Mouse (Mus musculus) hindbrain, postnatal 0 days (tissue): ENCODE results near the gene Pak7. TPM values are rescaled to one million over a fixed set of nuclear protein-coding genes. Genes with fewer than 3 reads are reported as not detected.
A peak's percentile ranks its signal among the peaks of the same experiment; 100 is the strongest.
"Not testable (repeated sequence)": the region's sequence is repeated elsewhere in the genome, so short reads cannot be mapped to it uniquely, and the experiment has no call there.

Experiments used
- ATAC-seq: fragments of 200-750 bp; cut with Nextera tagmentation; 2 replicates; pipeline ENCODE4 v1.8.0; 2017; ENCODE audit warnings: mild to moderate bottlenecking, moderate TSS enrichment, moderate library complexity
- DNase-seq: peaks from one replicate; pipeline ENCODE4 v3.0.0-alpha.2; 2015; ENCODE audit warnings: low spot score
- H3K27ac ChIP-seq: fragments of 300-500 bp; sonication (generic); 2 replicates; pipeline ENCODE4 v1.5.1; 2014; ENCODE audit warnings: mild to moderate bottlenecking
- H3K27me3 ChIP-seq: fragments of 300-500 bp; sonication (generic); 2 replicates; pipeline ENCODE4 v1.6.1; 2014; ENCODE audit warnings: low read length, mixed read lengths; ENCODE audit not compliant: insufficient read depth
- H3K36me3 ChIP-seq: fragments of 300-500 bp; sonication (generic); 2 replicates; pipeline ENCODE4 v1.6.1; 2014; ENCODE audit warnings: low read length, mixed read lengths; ENCODE audit not compliant: insufficient read depth
- H3K4me1 ChIP-seq: fragments of 300-500 bp; sonication (generic); 2 replicates; pipeline ENCODE4 v1.6.1; 2014; ENCODE audit warnings: antibody characterized with exemption, low read length, mixed read lengths; ENCODE audit not compliant: insufficient read depth
- H3K4me2 ChIP-seq: fragments of 300-500 bp; sonication (generic); 2 replicates; pipeline ENCODE4 v1.6.1; 2014; ENCODE audit warnings: low read depth, mild to moderate bottlenecking, low read length, moderate library complexity, mixed read lengths
- H3K4me3 ChIP-seq: fragments of 300-500 bp; sonication (generic); 2 replicates; pipeline ENCODE4 v1.5.1; 2014; ENCODE audit warnings: low read length
- H3K9ac ChIP-seq: fragments of 300-500 bp; sonication (generic); replicated peaks from 2 replicates; pipeline ENCODE4 v1.6.1; 2014; ENCODE audit warnings: mild to moderate bottlenecking, low read length, moderate library complexity, mixed read lengths
- H3K9me3 ChIP-seq: fragments of 300-500 bp; sonication (generic); 2 replicates; pipeline ENCODE4 v1.6.1; 2016; ENCODE audit warnings: low read length, mixed read lengths
- CTCF ChIP-seq: IDR thresholded peaks from 2 replicates; pipeline ENCODE4 v1.5.1; 2016; ENCODE audit warnings: antibody characterized with exemption, control low read depth, low read depth
- WGBS: fragments of 180-500 bp; shearing (Covaris S2); extraction: QIAGEN DNeasy Blood & Tissue Kit; methylation state at CpG from one replicate; pipeline ENCODE4 v1.1.7; 2014; 5-methylcytosine and 5-hydroxymethylcytosine counted together
- polyA plus RNA-seq: library from polyadenylated mRNA; unstranded; fragments of >200 nt; fragmentation: Nextera tagmentation; extraction: Ambion mirVana; gene quantifications from 2 replicates; pipeline ENCODE4 v1.2.1, GENCODE M21; 2015
- total RNA-seq: library from RNA; depleted of rRNA; stranded (reverse); fragments of >200 nt; gene quantifications from 2 replicates; pipeline ENCODE4 v1.2.3, GENCODE M21; 2014

Gene Pak7
- total and polyA plus RNA-seq, 2 experiments from 2014 or later, result 16.6 to 21.4 TPM

DNA sequence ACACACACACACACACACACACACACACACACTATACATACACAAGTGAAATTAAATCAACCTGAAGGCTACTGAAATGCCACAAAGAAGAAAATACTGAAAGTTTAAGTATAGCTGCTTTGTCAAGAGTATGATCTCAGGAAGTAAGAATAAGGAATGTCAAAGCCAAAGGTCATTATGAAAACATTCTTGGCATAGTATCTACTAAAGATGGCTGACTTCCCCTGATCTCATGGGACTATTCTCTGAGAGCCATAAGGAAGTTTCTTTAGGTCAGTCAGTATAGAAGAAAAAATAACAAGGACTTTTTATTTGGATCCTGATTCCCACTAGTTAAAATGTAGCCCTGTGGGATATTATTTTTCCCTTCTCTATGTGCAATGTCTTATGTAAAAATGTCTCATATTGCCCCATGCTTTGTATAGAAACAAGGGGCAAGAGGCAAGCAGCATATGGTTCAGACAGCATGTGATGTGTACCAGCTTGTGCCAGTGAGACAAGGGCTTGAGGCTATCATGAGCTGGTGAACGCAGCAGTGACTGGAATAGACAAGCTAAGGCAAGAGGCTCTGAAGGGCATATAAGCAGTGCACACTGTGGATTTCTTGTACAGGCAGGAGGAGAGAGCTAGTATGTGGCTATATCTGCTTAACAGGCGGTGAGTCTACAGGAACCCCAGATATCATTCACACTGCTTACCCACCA lies 36.2 kb downstream of the Pak7 start:
- DNase-seq, result peak; percentile 34
- WGBS, result 76% methylated on average over 2 of the region's 2 CpGs
- peak; percentile 76 for ATAC-seq
- Histone ChIP-seq H3K4me2 (no peak overlapping the region), H3K9me3 (no peaks in the 10 kb centered on the region), H3K9ac (no peak overlapping the region), H3K27me3 (no peaks in the 10 kb centered on the region), H3K27ac (no peak overlapping the region), H3K4me1 (no peaks in the 10 kb centered on the region), H3K4me3 (no peak overlapping the region), H3K36me3 (no peaks in the 10 kb centered on the region)
- TF ChIP-seq CTCF, result no peak

DNA sequence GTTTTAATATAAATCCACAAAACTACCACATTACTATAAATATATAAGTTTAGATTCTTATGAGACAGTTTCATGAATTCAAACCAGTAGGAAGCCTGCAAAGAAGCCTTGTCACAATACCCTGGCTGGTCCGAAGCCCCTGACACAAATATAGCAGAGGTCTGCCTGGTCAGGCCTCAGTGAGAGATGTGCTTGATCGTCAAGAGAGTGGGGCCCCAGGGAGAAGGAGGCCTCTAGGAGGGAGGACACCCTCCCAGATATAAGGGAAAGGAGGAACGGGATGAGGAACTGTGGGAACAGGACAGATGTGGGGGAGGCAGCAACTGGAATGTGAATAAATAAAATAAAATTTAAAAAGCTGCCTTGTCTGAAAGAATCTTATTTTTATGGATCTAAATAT lies 37.3 kb downstream of the Pak7 start:
- H3K4me1 ChIP-seq, result no peaks in the 10 kb centered on the region
- no peak overlapping the region for H3K9ac ChIP-seq
- no peak for DNase-seq
- H3K4me3 ChIP-seq, result no peak overlapping the region
- H3K27me3 ChIP-seq, result no peaks in the 10 kb centered on the region
- TF ChIP-seq CTCF, result no peak
- H3K27ac ChIP-seq, result no peak overlapping the region
- WGBS, result 72% methylated on average over 3 of the region's 3 CpGs
- no peak overlapping the region for H3K4me2 ChIP-seq
- ATAC-seq, result no peak
- H3K36me3 ChIP-seq, result no peaks in the 10 kb centered on the region
- H3K9me3 ChIP-seq, result no peaks in the 10 kb centered on the region

DNA sequence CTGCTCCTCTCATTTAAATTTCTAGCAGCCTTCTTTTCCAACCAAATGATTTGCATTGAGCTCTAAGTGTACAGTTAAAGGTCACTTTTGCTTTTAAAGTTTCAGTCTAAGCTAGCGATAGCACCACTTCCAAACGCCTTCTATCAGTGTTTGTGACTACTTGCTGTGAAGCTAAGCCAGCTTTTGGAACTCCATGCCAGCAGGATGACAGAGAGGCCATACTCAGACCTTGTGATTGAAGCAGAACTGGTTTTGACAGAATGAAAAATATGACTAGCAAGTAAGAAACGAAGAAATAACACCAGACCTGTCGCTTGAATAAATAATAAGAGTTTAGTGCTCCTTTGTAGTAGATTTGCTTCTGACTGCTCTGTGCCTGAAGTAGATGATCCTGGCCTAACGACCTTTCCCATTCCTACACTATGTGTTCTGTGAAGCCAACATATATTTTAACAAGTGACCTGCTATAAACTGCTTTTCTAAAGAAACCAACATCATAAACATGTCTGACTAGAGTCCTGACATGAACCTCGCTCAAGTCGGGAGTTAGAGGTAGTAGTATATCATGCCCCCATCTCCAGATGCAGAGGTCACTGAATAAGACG lies 38.0 kb downstream of the Pak7 start:
- ATAC-seq (no peak), DNase-seq (no peak)
- H3K4me2 ChIP-seq, result no peak overlapping the region
- H3K4me1 ChIP-seq, result no peaks in the 10 kb centered on the region
- no peaks in the 10 kb centered on the region for H3K36me3 ChIP-seq
- no peak overlapping the region for H3K9ac ChIP-seq
- H3K27me3 ChIP-seq, result no peaks in the 10 kb centered on the region
- WGBS, result 82% methylated on average over 8 of the region's 8 CpGs
- TF ChIP-seq CTCF, result no peak
- no peak overlapping the region for H3K27ac ChIP-seq
- no peaks in the 10 kb centered on the region for H3K9me3 ChIP-seq
- no peak overlapping the region for H3K4me3 ChIP-seq

GRCm38 (mm10) chr2:136344240-136344780 lies 43.5 kb downstream of the Pak7 start:
- not testable (repeated sequence) for H3K9me3 ChIP-seq, H3K4me2 ChIP-seq, H3K4me1 ChIP-seq, H3K9ac ChIP-seq, H3K27ac ChIP-seq, H3K27me3 ChIP-seq, H3K36me3 ChIP-seq, DNase-seq, H3K4me3 ChIP-seq, ATAC-seq
- WGBS, result 74% methylated on average over 4 of the region's 4 CpGs

GRCm38 (mm10) chr2:136329974-136330373 lies 57.8 kb downstream of the Pak7 start:
- Histone ChIP-seq H3K36me3 (no peaks in the 10 kb centered on the region), H3K9me3 (no peaks in the 10 kb centered on the region), H3K4me1 (no peaks in the 10 kb centered on the region), H3K27ac (no peak overlapping the region), H3K4me2 (no peak overlapping the region), H3K4me3 (no peak overlapping the region), H3K27me3 (no peaks in the 10 kb centered on the region), H3K9ac (no peak overlapping the region)
- no peak for ATAC-seq
- no peak for TF ChIP-seq CTCF
- no peak for DNase-seq
- WGBS, result 78% methylated on average over 1 of the region's 1 CpGs

DNA sequence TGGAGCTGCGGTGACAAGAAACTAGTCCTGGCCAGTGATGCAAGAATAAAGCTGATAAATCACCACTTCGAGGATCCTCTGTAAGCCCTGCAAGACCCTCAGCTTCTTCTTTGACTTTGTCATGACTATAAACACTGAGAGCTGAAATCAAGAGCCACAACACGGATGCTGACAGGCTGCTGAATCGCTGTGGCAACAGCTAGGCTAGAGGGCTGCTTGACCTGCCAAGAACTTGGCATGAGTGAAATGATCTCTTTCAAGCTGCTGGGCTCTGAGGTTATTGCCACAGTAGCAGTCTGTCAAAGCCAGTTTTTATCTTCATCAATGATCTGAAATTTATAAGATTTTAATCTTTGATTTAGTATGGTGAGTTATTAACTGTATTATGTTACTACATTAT lies 62.1 kb downstream of the Pak7 start:
- H3K9me3 ChIP-seq, result no peaks in the 10 kb centered on the region
- no peaks in the 10 kb centered on the region for H3K4me1 ChIP-seq
- H3K4me3 ChIP-seq, result no peak overlapping the region
- ATAC-seq, result peak; percentile 51; the same call in 1 of the 2 replicates
- WGBS, result 46% methylated on average over 4 of the region's 4 CpGs
- no peak overlapping the region for H3K9ac ChIP-seq
- H3K27me3 ChIP-seq, result no peaks in the 10 kb centered on the region
- H3K4me2 ChIP-seq, result no peak overlapping the region
- no peak for TF ChIP-seq CTCF
- no peaks in the 10 kb centered on the region for H3K36me3 ChIP-seq
- H3K27ac ChIP-seq, result no peak overlapping the region
- DNase-seq, result peak; percentile 49

DNA sequence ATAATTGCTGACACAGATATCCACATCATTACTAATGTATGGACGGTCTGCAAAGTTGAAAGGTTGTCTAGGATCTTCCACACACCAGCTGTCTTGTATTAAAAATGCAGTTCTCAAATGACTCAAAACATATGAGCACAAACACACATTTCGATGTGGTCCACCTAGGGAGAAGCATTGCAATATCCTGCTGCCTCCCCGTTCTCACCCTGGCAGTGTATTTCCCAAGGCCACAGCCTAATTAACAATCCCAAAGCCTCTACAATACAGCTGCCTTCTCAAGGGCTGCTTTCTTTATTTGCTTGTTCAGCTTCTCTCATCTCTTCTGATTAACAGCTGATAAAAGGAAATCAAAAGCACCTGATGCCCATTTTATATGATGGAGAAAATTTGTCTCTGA lies 78.5 kb downstream of the Pak7 start:
- DNase-seq, result no peak
- no peak for TF ChIP-seq CTCF
- H3K4me1 ChIP-seq, result no peaks in the 10 kb centered on the region
- no peaks in the 10 kb centered on the region for H3K36me3 ChIP-seq
- no peak overlapping the region for H3K4me2 ChIP-seq
- H3K27me3 ChIP-seq, result no peaks in the 10 kb centered on the region
- no peak overlapping the region for H3K4me3 ChIP-seq
- 38% methylated on average over 3 of the region's 3 CpGs for WGBS
- no peak for ATAC-seq
- no peaks in the 10 kb centered on the region for H3K9me3 ChIP-seq
- no peak overlapping the region for H3K27ac ChIP-seq
- H3K9ac ChIP-seq, result no peak overlapping the region
